Mouse (Mus musculus): Measurements from ENCODE around the gene A430005L14Rik.
"Not testable (repeated sequence)": the region's sequence is repeated elsewhere in the genome, so short reads cannot be mapped to it uniquely, and the experiment has no call there.

The A430005L14Rik gene

GRCm38 (mm10) chr4:153956569-153957405, at the start of gene A430005L14Rik:
A430005L14Rik (plus strand) TSS chr4:153957237.
- peak; percentile 96 to 97 for DNase-seq (ENCODE audit: low spot score in 2 of 2)

DNA sequence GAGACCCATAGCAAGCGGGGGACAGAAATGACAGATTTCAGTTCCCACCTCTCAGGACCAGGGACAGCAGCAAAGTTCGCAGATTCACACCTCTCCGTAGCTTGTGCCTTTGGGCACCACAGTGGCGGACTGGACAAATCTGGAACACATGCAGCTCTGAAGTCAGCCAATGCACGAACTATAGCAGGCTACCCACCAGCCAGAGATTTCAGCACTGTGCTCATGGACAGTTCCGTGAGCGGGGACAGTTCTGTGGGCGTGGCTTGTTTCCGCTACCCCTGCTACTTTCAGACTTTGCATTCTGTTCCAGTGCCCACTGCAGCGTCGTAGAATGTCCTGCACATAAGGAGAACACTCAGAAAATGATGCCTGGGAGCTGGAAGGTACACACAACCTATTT, 49.5 kb upstream of the A430005L14Rik start:
- DNase-seq (ENCODE audit: low spot score in 2 of 2): no peak

DNA sequence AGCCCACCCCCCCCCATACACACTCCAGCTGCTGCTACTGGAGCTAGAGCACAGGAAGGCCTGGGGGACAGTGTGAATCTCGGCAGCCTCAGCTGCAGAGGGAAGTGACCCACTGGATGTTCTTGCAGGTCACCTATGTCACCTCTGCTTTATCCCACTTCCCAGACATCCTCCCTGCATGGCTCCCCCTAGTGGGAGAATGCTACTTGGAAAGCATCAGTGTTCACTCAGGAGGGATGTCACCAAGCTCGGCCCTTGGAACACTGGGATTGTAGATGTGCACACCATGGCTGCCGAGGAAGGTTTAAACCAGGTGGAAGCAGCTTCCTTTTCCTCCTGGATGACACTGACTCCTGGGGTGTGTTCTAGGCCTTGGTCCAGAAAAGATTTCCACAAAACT, 43.4 kb upstream of the A430005L14Rik start:
- DNase-seq (ENCODE audit: low spot score in 2 of 2): no peak

DNA sequence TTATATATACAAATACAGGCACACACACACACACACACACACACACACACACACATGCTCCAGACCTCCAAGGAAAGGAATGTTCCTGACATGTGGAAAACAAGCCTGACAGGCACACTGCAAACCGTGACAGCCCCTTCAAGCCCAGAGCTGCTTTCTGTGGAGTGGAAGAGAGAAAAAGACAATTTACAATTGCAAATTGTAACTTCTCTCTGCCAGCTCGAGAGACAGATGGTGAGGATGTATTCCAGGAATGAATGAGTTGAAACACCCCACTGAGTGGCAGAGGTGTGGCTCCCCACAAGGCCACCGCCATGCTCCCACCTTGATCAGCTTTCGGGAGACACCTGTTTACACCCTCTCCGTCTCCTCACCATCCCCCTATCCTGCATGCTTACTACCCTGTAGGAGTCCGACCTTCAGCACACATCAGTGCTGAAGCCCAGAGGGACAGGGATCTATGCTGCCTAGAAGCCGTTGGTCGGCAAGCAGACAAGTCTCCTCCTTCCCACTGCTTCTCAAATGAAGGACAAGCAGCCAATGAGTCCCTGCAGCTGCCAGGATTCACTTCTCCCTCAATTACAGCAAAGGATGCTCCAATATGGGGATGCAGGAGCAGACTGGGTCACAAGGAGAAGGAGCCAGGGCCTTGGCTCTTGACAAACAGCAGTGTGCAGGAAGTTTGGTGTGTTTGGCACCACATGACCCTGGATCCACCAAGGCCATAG, 39.1 kb upstream of the A430005L14Rik start:
- no peak for DNase-seq (ENCODE audit: low spot score in 2 of 2)

DNA sequence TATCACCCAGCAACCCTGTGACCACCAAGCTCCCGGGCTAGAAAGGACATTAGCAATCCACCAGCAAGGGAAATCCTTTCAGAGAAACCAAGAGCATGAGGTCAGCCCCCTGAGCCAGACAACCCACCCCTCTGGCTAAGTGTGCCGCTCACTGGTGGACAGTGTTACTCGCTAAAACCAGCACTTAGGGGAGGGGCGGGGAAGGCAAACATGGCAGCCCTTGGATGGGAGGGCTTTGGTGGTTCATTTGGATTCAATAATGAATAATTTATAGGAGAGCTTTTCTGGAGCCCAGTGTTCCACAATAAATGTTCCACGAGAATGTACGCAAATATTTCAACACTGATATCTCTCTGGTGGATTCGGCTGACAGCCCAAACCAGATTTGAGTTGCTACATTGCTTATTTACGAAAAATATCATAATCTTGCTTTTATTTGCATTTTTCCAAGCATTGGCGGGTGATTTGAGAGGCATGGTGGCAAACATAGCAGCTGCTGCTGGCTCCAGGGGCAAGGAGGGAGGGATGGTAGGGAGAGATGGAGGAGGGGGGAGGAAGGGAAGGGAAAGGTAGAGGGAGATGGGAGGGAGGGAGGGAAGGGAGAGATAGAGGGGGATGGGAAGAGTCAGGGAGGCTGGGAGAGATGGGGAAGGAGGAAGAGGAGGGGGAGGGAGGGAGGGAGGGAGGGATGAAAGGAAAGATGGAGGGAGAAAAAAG, 36.4 kb upstream of the A430005L14Rik start:
- no peak for DNase-seq (ENCODE audit: low spot score in 2 of 2)

DNA sequence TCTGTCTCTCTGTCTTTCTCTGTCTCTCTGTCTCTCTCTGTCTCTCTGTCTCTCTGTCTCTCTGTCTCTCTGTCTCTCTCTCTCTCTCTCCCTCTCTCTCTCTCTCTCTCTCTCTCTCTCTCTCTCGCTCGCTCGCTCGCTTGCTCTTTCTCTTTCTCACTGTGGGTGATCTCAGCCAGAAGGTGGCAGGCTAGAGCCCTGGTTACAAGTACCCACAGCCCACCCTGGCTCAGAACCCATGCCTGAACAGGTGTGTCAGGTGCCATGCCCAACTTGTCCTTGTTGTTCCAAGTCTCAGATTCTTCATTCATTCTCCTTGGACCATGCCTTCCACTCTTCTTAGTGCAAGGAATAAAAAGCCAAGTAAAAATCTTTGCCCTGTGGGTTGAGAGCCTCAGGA, 34.9 kb upstream of the A430005L14Rik start:
- DNase-seq (ENCODE audit: low spot score in 2 of 2): not testable (repeated sequence)

- DNase-seq (ENCODE audit: low spot score in 2 of 2): no peak
These were observed 28.2 kb upstream of the A430005L14Rik start for GRCm38 (mm10) chr4:153928772-153929299.

DNA sequence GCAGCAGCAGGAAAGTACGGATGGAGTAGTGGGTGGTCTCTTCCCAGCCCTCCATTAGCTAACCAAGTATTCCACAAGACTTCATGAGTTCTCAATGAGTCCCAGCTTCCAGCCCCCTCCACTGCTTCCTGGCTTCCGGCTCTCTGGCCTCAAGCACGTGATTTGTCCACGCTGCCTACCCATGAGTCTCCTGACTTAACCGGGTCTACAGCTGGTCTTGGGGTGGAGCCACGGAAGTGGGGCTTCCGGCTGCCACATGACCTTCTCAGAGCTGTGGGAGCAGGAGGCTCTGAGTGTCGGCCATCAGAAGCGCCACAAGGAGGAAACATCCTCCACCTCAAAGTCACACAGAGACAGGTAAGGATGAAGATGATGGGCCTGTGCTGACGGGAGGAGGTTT, 27.6 kb upstream of the A430005L14Rik start:
- no peak for DNase-seq (ENCODE audit: low spot score in 2 of 2)

DNA sequence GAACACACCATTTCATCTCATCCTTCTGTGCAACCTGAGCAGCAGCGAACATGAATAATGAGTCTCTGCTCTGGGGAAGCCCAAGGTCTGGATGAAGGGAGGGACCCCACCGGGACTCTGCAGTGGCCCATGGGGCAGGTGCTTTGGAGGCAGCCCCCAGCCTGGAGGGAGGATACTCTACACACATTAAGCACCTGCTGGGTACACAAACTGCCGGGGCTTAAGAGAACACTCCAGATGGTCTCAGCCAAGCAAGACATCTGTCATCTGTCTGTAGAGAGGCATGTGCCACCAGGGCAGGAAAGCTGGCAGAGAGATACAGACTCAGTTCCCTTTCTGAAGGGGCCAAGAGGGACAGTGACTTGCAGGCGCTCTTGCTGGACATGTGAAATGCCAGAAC, 27.1 kb upstream of the A430005L14Rik start:
- no peak for DNase-seq (ENCODE audit: low spot score in 2 of 2)

DNA sequence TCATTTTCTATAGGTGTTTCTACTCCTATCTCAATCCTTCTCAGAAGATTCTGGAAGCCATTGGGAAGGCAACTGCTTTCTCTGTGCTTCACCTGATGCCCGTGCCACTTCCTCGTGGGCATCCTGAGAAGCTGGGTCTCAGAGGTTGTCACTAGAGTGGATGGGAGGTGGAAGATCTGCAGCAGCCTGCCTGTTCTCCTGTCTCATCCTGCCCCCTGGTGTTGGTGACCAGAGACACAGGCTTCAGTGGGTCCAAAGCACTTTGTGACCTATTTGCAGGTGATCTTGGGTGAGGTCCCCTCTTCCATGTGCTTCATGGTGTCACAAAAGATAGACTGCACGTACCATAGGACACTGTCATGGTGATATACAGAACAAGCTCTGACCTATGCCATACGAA, 13.8 kb upstream of the A430005L14Rik start:
- DNase-seq (ENCODE audit: low spot score in 2 of 2): peak; percentile 62 to 71

DNA sequence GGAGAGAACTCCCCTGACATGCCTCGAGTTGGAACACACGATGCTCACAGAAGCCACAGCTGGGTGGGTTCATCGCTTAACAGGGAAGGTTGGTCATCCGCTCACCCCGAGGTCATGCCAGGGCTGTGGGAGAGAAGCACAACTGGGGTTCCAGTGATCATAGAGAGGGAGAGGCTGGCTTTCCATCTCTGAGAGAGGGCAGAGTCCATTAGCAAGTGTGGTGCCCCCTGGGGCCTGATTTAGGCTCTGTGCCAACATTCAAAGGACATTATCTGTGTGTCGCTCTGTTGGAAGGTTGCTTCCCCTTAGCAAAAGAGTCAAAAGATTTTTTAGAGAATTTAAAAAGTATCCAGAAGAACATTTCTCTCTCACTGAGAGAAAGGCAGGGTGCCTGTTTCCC, 12.8 kb upstream of the A430005L14Rik start:
- no peak for DNase-seq (ENCODE audit: low spot score in 2 of 2)

DNA sequence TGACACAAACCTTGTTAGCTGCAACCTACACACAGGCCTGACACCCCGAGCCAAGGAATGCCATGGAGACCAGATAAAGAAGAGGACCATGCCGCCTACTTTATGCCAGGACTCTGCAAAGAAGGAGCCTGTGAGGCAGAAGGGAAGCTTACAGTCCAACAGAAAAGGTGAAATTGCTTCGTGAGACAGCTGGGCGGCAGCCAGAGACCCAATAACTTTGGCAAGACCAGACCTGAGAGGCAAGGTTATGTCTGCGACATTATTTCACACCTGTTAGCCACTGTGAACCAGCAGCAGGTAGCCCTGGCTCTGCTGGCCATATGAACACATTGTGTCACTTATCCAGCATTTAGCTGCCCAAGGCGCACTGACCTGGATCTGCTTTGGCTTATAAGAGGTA, 11.3 kb upstream of the A430005L14Rik start:
- no peak for DNase-seq (ENCODE audit: low spot score in 2 of 2)

DNA sequence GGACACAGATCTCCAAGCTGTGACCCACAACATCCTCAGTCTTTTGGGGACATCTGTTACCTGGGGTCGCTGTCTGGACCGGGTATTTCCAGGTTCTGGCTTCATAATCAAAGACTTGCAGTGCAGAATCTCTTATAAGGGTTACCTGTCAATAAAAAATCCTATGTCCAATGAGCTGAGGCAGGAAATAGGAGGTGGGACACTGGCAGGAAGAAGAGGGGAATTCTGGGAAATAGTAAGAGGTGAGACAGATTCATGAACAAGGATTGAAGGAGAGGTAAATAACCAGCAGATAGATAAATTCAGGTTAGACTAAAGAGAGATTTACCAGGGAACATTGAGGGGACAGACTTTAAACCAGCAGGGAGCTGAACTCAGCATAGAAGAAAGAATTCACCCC, 6.7 kb upstream of the A430005L14Rik start:
- no peak for DNase-seq (ENCODE audit: low spot score in 2 of 2)

- DNase-seq (ENCODE audit: low spot score in 2 of 2): no peak
These were observed 5.9 kb upstream of the A430005L14Rik start for GRCm38 (mm10) chr4:153951150-153951549.

GRCm38 (mm10) chr4:153951692-153952091, 5.3 kb upstream of the A430005L14Rik start:
- no peak for DNase-seq (ENCODE audit: low spot score in 2 of 2)

DNA sequence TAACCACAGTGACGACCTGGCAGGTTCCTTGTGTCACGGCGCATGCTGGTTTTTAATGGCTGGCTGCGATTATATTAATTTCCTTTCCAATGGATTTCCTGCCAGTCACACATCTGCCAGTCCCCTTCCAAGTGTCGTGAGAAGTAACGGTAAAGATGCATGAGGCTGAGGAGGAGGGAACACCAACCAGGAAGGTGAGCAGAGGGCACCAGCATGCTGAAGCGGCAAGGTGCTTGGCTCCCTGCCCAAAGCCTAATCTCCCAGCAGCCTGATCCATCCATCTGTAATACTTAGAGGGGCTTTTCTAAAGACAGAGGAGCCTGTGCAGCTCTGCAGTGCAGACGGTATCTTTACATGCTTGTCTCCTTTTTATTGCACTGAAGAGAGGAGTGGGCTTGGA, 1.4 kb upstream of the A430005L14Rik start:
- DNase-seq (ENCODE audit: low spot score in 2 of 2): no peak

GRCm38 (mm10) chr4:153957444-153958250, 610 bp downstream of the A430005L14Rik start:
- no peak for DNase-seq (ENCODE audit: low spot score in 2 of 2)

GRCm38 (mm10) chr4:153962631-153963030, 5.6 kb downstream of the A430005L14Rik start:
- peak; percentile 50 to 64 for DNase-seq (ENCODE audit: low spot score in 2 of 2)

DNA sequence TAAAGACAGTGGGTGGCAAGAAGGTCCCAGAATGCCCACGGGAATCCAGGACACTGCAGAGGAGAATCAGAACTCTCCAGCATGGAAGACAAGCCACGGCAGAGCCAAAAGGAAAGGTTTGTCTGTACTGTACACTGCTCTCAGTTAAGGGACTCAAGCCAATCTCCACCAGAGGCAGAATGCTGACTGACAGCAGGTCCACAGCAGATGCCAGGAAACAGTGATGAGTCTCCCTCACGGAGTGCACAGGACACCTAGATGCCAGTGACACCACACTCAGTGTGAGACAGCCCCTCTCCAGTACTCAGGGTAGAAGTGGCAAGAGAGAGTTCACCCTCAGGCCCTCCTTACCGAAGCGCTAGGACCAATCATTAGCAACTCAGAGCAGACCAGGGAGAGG, 9.6 kb downstream of the A430005L14Rik start:
- DNase-seq (ENCODE audit: low spot score in 2 of 2): no peak

DNA sequence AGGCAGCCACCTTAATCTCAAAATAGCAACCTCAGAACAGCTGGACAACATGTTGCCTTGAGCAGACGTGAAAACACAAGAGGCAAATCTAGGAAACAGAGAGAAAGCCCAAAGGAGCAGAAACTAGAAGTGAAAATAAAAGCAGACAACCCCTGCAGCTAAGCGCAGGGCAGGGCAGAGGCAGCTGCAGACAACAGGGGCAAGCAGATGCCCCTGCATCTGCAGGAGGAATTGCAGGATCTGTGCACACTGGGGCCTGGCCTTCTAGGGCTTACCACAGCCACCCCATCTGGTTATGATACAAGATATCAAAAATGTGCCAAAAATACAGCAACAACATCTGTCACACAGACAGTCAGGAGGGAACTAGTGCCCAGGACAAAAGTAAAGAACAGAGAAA, 10.5 kb downstream of the A430005L14Rik start:
- DNase-seq (ENCODE audit: low spot score in 2 of 2): no peak

GRCm38 (mm10) chr4:153968063-153968462, 11.0 kb downstream of the A430005L14Rik start:
- DNase-seq (ENCODE audit: low spot score in 2 of 2): no peak
